Mouse (Mus musculus): ENCODE measurements around the gene Wdr92.

DNA sequence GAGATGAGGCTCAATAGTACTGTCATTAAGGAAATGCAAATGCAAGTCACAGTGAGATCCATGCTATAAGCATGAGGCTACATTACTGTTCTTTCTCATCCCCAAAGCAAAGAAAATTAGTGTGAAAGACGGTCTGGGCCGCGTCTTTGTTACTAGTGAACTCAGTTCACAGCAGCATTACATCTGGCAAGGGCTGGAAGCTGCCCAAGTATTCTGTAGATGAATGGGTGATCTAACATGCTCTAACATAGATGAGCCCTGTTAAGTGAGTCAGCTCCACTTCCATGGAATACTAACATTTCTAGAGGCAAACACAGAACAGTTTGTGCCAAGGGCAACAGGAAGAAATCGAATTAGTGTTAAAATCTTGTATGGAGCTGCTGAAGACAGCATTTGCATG, 19.0 kb downstream of the Wdr92 start:
- TF ChIP-seq CTCF (IDR thresholded peaks at IDR 0.05; ENCODE audit: low read depth) (no peak), EP300 (IDR thresholded peaks at IDR 0.05; ENCODE audit: low read depth) (no peak)
